Mouse (Mus musculus) gastrocnemius, adult 8-10 months (tissue): ENCODE results near the gene Fam90a1a. TPM values are rescaled to one million over a fixed set of nuclear protein-coding genes. Genes with fewer than 3 reads are reported as not detected.
"Not testable (repeated sequence)": the region's sequence is repeated elsewhere in the genome, so short reads cannot be mapped to it uniquely, and the experiment has no call there.

ENCODE experiments used
- DNase-seq, 2 experiments: peaks; one replicate each; pipeline ENCODE4 v3.0.0; 2022; ENCODE audit warnings: low spot score in 2 of 2
- total RNA-seq, 4 experiments: library from RNA; stranded (reverse); gene quantifications; 2 replicates each; pipeline ENCODE4 v1.2.4; 2022

Gene Fam90a1a
- total RNA-seq: not detected

DNA sequence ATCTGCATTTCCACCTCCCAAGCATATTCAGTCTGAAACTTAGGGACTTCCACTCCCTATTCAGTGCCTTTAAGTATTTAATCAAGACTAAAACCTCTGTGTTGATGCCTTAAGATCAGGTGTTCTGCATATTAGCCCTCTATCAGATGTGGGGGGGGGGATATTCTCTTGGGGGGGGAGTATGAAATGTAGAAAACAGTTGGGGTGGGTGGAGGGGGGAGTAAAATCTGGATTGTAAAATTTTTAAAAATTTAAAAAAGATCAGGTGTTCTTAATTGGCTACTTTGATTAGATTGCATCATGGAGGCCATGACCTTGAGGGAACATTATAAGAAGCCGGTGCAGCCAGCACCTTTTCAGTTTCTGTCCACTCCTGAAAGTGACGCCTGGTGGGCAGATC lies at the start of gene Fam90a1a:
TSS of gene Fam90a1a (plus strand) at position 301 of the 400 bp plus-strand sequence.
- no peak for DNase-seq

DNA sequence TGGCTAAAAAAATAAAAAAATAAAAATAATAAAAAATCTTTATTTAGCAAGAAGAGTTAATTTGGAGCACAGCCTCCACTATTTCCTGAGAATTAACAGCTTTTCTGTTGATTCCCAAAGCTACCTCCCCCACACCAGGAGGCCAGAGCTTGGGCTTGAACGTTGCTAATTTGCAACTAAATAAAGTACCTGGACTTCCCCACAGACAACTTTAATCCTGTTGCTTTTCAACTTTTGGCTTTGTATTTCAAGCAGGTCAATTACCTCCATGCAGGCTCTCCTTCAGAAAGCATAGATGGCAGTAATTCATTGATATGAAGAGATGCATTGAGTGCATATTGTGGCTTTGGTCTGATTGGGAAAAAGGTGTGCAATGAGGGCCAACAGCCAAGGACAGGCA lies 46.6 kb upstream of the Fam90a1a start:
- DNase-seq: no peak

DNA sequence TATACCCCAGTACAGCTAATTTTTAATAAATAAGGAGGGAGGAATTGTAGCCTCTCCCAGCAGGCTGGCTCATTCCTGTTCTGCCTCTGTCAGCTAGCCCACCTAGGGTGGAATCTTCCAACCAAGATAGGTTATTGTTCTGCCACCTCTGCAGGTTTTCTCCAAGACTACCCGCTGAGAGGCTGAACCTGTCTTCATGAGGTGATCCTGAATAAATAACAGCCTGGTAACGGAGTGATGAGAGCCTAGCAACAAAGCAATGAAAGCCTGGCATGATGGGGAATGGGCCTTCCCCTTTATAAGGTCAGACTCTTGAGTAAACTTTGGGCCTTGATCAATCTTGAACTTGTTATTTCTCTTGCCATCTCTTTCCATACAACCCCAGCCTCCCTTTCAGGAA lies 46.0 kb upstream of the Fam90a1a start:
- no peak for DNase-seq

DNA sequence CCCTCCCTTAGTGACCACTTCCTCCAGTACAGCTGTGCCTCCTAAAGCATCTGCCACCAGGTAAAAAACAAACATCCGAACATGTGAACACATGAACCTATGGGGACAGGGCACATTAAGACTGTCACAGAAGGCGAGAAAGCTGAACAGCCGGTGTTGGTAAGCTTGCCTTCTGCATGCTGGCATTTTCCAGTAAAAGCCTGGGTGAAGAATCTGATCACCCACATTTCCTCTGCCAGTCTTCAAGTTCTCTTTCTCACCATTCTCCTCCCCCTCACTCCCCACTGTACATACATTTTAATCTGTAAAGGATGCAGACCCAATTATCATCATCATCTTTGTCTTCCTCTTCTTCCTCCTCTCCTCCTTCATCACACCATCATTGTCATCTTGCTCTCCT lies 42.9 kb upstream of the Fam90a1a start:
- DNase-seq: no peak

DNA sequence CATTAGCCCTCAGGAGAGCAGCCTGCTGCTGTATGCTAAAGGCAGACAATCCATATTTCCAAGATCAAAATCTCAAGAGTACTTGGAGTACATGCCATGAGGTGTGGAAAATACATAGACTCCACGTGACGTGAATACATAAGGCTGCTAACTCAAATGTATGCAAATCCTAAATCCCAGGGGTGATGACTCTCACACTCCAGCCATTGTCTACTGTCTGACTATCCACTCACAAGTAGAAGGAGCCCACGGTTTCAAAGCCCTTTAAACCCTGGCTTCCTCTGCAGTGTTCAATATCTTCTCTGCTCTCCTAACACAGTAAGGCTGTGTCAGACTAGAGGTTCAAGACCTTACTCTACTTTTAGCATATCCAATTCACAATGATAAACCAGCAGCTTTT lies 27.8 kb upstream of the Fam90a1a start:
- DNase-seq: not testable (repeated sequence)

DNA sequence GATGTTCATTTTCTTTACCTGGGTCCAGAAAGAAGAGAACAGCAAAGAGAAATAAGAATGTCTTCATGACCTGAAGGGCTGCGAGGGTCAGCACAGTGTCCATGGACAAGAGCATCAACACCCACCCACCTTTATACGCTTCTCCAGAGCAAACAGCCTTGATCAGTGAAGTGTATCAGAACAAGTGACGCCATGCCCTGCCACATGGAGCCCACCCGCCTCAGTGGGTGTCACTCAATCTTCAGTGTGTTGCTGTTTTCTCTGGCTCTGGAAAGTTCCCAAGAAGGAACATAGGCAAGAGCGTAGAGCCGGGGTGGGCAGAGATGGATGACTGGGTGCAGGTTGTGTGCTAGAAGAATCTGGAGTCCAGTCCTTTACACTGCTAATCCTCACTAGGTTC lies 25.9 kb upstream of the Fam90a1a start, which contains the start of gene Defb15:
TSS of gene Defb15 (minus strand) at position 101 of the 400 bp plus-strand sequence.
- DNase-seq: no peak

DNA sequence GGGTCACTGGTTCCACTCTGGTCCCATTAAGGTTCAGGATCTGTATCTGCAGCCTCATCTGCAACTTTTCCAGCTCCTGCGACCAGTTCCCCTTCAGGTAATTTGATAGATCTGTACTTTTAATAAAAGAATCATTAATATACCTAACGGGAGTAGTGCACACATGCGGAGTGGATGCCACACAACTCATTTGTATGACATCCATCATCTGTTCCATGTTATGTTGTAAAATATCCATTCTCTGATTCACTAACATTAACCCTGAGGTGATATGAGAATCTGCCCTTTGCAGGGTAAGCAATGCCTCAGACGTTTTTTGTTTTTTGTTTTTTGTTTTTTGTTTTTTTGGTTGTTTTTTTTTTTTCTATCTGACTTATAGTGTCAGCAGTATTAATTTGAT lies 20.5 kb upstream of the Fam90a1a start, which contains the start of gene Defb35:
TSS of gene Defb35 (plus strand) at position 301 of the 400 bp plus-strand sequence.
- DNase-seq: not testable (repeated sequence)

DNA sequence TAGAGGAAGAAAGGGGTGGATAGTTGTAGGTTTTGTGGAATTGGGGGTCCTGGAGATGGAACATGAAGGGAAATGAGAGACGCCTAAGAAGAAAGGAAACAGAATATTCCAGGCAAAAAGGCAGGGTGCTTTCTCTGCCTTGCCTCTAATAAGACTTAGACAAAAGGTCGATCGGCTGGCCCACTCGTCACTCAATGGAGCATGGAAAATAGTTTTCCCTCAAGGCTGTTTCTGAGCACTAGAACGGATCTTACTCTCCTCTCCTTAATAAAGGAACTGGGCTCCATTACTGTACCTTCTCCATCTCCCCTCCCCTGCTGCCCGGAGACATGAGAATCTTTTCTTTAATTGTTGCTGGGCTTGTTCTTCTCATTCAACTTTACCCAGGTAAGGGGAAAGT lies 12.1 kb upstream of the Fam90a1a start, which contains the start of gene Defb13:
TSS of gene Defb13 (plus strand) at position 301 of the 400 bp plus-strand sequence.
- DNase-seq: no peak

DNA sequence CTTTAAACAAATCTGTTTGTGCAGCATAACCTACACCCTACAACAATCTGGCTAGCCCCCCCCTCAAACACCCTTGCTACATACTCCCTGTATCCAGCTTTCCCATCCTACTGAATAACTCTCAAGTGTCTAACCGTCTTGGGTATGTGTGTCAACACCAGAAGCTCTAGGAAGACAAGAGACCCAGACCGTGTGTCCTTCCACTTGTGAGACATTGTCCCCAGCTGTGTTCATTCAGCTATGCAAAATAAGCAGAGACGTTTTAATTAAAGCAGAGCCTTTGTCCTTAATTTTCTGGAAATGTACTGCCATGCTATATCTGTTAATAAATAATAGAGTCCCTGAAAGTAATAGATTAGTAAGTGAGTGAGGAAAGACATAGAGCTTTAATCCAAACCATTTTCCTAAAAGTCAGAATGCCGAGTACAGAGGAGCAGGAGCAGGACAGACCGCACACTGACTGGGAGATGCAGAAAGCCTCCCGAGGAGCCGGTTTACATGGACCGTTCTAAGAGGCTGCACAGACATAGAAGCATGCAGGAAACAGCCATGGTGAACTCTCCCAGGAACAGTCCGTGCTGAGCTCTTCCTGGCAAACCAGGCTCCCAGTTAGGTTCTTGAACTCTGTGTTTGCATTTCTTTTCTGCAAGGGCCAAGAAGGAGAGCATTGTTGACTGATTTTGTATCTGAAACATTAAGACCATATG lies 11.1 kb upstream of the Fam90a1a start:
- no peak for DNase-seq

DNA sequence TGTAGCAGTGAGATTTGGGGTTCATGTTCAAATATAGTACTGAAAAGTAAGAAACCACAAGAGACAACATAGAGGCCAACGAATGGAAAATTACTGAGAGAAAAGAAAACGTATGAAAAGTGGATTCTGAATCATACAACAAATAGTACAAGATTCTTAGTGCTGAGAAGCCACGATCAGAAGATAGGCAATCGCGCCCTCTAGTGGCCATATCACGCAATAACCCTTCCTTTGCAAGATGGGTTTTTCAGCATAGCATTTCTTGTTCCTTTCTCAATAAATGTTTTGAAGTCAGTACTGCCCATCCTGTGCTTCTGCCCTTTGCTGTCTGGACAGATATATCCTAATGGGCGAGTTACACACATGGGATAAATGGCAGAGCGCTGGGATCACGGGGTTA lies 3.2 kb upstream of the Fam90a1a start:
- DNase-seq: no peak

DNA sequence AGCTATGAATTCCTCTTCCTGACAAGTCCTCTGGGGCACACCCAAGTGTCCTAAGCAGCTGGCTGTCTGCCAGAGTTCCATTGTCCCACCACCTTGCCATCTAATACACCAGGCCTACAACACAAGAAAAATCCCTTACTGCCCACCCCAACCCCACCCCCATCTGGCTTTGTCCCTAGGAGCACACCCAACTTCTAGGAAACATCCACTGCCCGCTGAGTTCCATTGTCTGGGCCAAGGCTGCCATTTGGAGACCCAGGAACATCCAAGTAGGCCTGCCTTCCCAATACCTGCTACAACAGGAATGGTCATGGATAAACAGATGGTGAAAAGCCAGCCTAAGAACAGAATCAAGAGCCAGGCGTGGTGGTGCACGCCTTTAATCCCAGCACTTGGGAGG lies 2.2 kb upstream of the Fam90a1a start:
- DNase-seq: no peak

DNA sequence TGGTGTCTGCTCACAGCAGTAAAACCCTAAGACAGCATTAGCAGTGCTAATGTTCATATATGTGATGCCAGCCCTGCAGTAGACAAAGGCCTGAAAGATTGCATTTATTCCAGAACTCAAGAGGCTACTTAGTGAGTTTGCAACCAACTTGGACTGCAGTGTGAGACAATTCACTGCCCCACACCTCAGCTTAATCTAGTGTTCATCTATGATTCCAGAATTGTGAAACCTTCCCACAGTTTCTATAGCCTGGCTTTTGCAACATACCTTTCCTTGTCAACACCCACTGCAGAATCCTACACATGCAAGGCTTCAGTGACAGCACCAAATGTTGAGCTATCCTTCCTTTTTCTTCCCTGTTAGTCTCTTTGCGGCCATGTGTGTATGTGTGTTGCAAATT lies 8.1 kb downstream of the Fam90a1a start:
- no peak for DNase-seq

DNA sequence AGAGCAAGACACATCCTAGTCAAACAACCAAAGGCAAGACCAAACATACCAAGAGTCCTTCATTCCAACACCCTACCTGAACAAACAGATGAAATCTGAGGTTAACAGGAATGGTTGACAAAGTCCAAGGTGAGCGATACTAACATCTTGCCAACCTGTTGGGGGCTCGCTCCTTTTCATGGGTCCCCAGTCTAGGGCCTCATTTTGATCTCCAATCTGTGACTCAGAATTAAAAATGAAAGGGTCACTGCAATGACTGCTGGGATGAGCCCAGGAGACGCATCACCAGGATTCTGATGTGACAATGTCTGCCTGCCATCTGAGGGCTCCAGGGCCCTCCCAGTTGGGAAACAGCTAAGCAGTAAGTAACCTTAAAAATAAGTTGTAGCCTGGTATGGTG lies 11.0 kb downstream of the Fam90a1a start, which contains the start of gene Ccdc70:
TSS of gene Ccdc70 (plus strand) at position 301 of the 400 bp plus-strand sequence.
- DNase-seq: no peak

DNA sequence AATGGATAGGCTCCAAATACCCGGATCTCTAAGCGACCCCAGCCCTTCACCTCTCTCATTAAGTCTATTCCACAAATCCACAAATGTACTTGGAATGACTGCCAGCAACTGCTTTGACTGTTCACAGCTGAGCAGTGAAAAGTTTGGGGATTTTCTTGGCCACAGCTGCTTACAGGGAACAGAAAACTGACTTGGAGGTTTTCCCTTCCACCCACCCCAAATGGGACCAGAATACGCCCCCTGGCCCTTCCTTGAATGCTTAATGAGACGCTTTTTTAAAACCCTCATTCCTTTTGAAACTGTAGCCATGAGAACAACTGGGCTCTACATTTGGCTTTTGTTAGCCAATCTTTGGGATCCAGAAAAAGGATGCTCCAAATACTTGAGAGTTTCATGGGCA lies 19.7 kb downstream of the Fam90a1a start:
- DNase-seq: no peak

DNA sequence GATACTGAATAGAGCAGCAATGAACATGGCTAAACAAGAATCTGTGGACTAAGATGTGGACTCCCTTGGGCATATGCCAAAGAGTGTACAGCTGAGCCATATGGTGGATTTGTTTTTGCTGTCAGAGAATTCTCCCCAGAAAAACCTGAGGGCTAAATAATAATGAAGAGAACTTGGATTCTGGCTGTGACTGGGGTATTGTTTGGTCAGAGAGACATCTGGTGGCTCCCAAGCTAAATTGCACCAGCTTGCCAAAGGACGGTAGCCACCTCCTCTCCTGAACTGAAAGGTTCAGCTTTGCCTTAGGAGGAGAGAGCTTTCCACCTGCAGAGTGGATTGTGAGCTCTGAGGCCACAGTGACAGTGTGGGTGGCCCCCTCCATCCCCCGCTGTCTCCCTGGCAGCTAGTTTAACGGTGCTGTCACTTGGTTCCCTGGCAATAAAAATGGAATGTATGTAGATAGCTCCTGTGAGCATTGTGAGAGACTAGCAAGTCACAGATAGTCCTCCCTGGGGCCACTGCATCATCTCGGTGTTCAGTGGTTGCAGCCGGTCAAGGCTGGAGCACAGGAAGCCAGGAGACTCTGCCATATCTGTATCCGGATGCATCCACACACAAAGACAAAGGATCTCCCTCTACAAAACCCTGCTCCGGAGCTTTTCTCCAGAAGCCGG lies 23.3 kb downstream of the Fam90a1a start:
- DNase-seq: no peak

DNA sequence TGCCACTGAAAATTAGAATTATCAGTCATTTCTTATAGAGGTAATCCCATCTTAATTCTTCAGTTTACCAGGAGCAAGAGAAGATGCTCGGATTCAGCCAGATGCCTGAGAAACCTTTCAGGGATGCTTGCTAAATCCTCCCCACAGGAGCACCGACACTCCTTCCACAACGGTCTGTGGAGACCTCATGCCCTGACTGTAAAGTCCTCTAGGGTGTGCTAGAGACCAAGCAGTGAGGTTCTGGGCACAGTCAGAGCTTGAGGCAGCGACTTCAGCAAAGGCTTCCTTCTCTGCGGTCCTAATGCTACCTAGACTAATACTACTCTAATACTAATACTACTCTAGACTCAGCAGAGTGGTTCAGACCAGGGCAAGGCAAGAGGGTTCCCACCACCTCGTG lies 33.7 kb downstream of the Fam90a1a start:
- no peak for DNase-seq

DNA sequence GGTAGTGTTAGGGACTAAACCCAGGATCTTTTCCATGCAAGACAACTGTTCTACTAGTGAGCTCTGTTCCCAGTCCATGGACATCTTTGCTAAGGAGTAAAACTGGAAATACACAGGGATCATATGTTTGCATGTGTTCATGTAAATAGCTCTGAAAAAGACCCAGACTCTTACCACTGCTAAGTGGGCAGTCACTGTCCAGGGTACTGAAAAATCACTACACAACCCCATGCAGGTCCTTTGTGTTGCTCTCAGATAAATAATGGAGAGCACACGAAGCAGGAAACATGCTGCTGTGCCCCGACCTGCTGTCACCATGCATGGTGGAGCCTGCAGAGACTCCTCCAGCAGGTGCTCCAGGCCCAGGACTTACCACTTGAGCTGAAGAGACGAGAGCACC lies 36.7 kb downstream of the Fam90a1a start:
- DNase-seq: no peak

DNA sequence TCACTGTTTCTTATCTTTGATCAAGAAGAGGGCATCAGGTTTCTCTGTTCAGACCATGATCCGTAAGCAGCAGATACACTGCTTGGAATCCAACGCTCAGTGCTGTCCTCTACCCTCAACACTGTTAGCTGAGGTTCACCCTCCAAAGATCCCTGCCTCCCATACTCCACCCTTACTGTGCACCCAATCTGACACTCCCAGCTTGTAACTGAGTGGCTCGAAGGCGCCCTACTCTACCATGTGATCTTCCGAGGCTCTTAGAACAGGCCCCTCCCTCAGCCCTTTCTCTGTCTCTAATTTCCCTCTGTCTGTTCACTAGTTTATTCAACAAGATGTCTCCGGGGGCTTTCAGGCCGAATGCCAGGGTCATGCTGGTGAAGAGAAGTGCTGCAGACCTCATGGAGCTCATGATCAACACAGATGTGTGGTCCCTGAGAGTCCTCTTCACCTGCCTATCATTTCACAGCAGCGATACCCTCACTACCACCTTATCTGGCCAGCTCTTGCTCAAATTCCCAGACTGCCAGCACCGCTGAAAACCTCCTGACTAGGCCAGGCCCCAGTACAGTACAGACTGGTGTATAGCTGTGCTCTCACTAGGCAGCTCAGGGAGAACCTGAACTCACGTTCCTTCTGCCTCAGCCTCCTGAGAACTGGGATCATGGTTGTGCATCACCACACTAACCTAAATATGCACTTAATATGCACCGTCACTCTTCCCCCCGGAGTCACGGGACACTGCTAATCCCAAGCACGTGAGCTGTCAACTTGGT lies 46.4 kb downstream of the Fam90a1a start:
- DNase-seq: no peak

DNA sequence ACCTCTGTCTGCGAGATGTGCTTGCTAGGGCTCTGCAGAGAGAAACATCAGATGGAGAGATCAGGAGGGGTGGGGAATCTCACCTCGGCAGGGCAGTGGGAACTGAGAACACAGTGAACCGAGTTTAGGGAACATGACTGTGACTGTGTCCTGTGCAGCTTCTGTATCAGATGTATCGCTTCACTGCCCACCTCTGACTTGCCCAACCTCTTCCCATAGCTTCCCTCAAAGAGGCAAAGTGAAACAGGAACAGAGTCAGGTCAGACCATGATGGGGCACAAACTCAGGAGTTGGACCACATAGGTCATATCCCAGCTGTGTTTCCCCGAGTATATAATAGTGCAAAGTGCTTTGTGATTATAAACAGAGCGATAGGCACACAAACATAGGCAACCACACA lies 47.9 kb downstream of the Fam90a1a start:
- no peak for DNase-seq

DNA sequence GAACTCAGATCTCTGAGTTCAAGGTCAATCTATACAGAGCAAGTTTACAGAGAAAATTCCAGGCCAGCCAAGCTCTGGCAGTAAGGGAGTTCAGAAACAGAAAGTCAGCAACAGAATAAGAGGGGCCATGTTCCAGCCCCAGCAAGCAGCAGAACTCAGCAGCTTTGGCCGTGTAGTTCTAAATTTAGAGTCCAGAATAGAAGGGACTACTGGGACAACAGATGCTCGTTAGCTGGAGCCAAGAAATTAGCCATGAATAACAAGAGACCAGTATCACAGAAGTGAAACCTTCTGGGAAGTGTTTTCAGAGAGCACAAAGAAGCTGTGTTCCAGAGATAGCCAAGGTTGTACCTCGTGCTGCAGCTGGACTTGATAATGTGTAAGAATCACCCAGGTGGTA lies 50.9 kb downstream of the Fam90a1a start:
- DNase-seq: no peak

DNA sequence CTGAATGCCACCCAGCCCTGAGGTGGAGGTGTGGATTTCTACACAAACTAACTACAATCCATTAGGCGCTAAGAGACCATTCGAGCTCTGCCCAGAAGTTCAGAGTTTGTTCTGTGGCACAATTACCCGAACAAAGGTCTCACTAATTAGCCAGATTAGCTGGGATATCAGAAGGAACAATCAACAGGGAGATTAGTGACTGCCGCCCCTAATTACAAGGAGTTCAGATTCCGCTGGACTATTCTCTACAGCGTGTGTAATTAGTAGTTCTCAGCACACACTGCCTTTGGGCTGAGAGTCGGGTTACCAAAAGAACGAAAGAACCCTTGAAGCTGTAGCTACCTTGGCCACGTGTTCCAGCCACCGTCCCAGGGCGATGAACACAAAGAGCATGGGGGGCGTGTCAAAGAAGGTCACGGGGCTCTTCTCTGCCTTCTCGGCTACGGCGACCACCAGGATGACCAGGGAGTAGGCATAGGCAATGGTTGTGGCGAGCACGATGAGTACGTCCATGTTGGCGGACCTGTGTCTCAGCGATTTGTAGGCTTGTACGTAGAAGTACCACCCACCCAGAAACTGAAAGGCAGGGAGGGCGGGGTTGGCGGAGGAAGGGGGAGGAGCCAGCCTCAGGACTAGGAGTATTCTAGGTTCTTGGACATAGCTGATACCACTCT lies 54.7 kb downstream of the Fam90a1a start:
- DNase-seq: no peak
